Mouse (Mus musculus) monocyte, adult 2 months (primary cell): Measurements from ENCODE around the gene Pde10a.

Source experiments
- DNase-seq, 2 experiments: peaks; one replicate each; pipeline ENCODE4 v3.0.0; 2022; ENCODE audit warnings: low spot score in 2 of 2, low read depth in 1 of 2

The Pde10a gene

GRCm38 (mm10) chr17:8836292-8836691 is 311.1 kb downstream of the Pde10a start:
- no peak for DNase-seq

GRCm38 (mm10) chr17:8838252-8838651 is 313.1 kb downstream of the Pde10a start:
- no peak for DNase-seq

GRCm38 (mm10) chr17:8839237-8840011 is 314.3 kb downstream of the Pde10a start:
- DNase-seq = no peak

GRCm38 (mm10) chr17:8841094-8841493 is 315.9 kb downstream of the Pde10a start:
- DNase-seq = no peak

GRCm38 (mm10) chr17:8841897-8842540 is 316.8 kb downstream of the Pde10a start:
- no peak for DNase-seq

GRCm38 (mm10) chr17:8842662-8843061 is 317.5 kb downstream of the Pde10a start:
- no peak for DNase-seq

GRCm38 (mm10) chr17:8843941-8844340 is 318.8 kb downstream of the Pde10a start:
- no peak for DNase-seq

GRCm38 (mm10) chr17:8846506-8846905 is 321.3 kb downstream of the Pde10a start:
- no peak for DNase-seq

- DNase-seq = no peak
Measured at GRCm38 (mm10) chr17:8847558-8847957, 322.4 kb downstream of the Pde10a start.

GRCm38 (mm10) chr17:8851846-8852245 is 326.7 kb downstream of the Pde10a start:
- no peak for DNase-seq

GRCm38 (mm10) chr17:8856430-8857371 is 331.5 kb downstream of the Pde10a start:
- DNase-seq = peak in 1 of 2 experiments; percentile 47

- DNase-seq = no peak
Measured at GRCm38 (mm10) chr17:8858636-8859421, 333.7 kb downstream of the Pde10a start.

- DNase-seq = no peak
Measured at GRCm38 (mm10) chr17:8859489-8859888, 334.3 kb downstream of the Pde10a start.

GRCm38 (mm10) chr17:8864638-8865497 is 339.7 kb downstream of the Pde10a start:
- no peak for DNase-seq

- no peak for DNase-seq
Measured at GRCm38 (mm10) chr17:8867331-8868237, 342.4 kb downstream of the Pde10a start.

- no peak for DNase-seq
Measured at GRCm38 (mm10) chr17:8869287-8869686, 344.1 kb downstream of the Pde10a start.

- no peak for DNase-seq
Measured at GRCm38 (mm10) chr17:8870848-8871247, 345.7 kb downstream of the Pde10a start.

- no peak for DNase-seq
Measured at GRCm38 (mm10) chr17:8871396-8871795, 346.2 kb downstream of the Pde10a start.
